Mouse (Mus musculus) lung, embryonic 14.5 days (tissue): ENCODE measurements around the gene Tctn1. TPM values are rescaled to one million over a fixed set of nuclear protein-coding genes. Genes with fewer than 3 reads are reported as not detected.
A peak's percentile ranks its signal among the peaks of the same experiment; 100 is the strongest.

Source experiments
- ATAC-seq: fragments of 200-750 bp; cut with Nextera tagmentation; 2 replicates; pipeline ENCODE4 v1.8.0; 2017; ENCODE audit warnings: mild to moderate bottlenecking, moderate TSS enrichment, moderate library complexity; ENCODE audit not compliant: insufficient read depth
- DNase-seq: peaks from one replicate; pipeline ENCODE4 v3.0.0-alpha.2; 2015
- H3K27ac ChIP-seq: fragments of 300-500 bp; sonication (generic); 2 replicates; pipeline ENCODE4 v1.5.1; 2014; ENCODE audit warnings: low read depth, mild to moderate bottlenecking, moderate library complexity
- H3K27me3 ChIP-seq: fragments of 300-500 bp; sonication (generic); 2 replicates; pipeline ENCODE4 v1.6.1; 2014; ENCODE audit warnings: low read length, control low read depth; ENCODE audit not compliant: insufficient read depth
- H3K36me3 ChIP-seq: fragments of 300-500 bp; sonication (generic); 2 replicates; pipeline ENCODE4 v1.6.1; 2014; ENCODE audit warnings: control low read depth; ENCODE audit not compliant: insufficient read depth
- H3K4me1 ChIP-seq: fragments of 300-500 bp; sonication (generic); 2 replicates; pipeline ENCODE4 v1.6.1; 2014; ENCODE audit warnings: antibody characterized with exemption, control low read depth; ENCODE audit not compliant: insufficient read depth
- H3K4me2 ChIP-seq: fragments of 300-500 bp; sonication (generic); 2 replicates; pipeline ENCODE4 v1.6.1; 2014; ENCODE audit warnings: mild to moderate bottlenecking
- H3K4me3 ChIP-seq: fragments of 300-500 bp; sonication (generic); 2 replicates; pipeline ENCODE4 v1.5.1; 2014; ENCODE audit warnings: low read depth, low read length
- H3K9ac ChIP-seq: fragments of 300-500 bp; sonication (generic); 2 replicates; pipeline ENCODE4 v1.6.1; 2014
- H3K9me3 ChIP-seq: fragments of 300-500 bp; sonication (generic); 2 replicates; pipeline ENCODE4 v1.6.1; 2016; ENCODE audit warnings: low read depth, low read length, control low read depth
- CTCF ChIP-seq: IDR thresholded peaks from 2 replicates; pipeline ENCODE4 v1.5.1; 2016; ENCODE audit warnings: antibody characterized with exemption, low read depth
- WGBS: fragments of 180-500 bp; shearing (Covaris S2); extraction: QIAGEN DNeasy Blood & Tissue Kit; methylation state at CpG from one replicate; pipeline ENCODE4 v1.1.7; 2014; 5-methylcytosine and 5-hydroxymethylcytosine counted together
- polyA plus RNA-seq: library from polyadenylated mRNA; unstranded; fragments of >200 nt; fragmentation: Nextera tagmentation; extraction: Ambion mirVana; gene quantifications from 2 replicates; pipeline ENCODE4 v1.2.1, GENCODE M21; 2014

Tctn1 gene
- polyA plus RNA-seq, 1 experiment from 2014 or later, result 5.7 TPM

- WGBS, result 47% methylated on average over 7 of the region's 7 CpGs
- H3K4me1 ChIP-seq, result peaks cover 13% of the 10 kb centered on the region
- H3K27me3 ChIP-seq, result no peaks in the 10 kb centered on the region
- DNase-seq, result no peak
- H3K9me3 ChIP-seq, result no peaks in the 10 kb centered on the region
- peak overlapping the region; percentile 83 for H3K4me2 ChIP-seq
- no peak overlapping the region for H3K27ac ChIP-seq
- H3K4me3 ChIP-seq, result peak overlapping the region; percentile 99
- ATAC-seq, result no peak
- H3K36me3 ChIP-seq, result no peaks in the 10 kb centered on the region
- peak overlapping the region; percentile 76 for H3K9ac ChIP-seq
- TF ChIP-seq CTCF, result no peak
Measured at GRCm38 (mm10) chr5:122285767-122286150, 21.5 kb upstream of the Tctn1 start.

GRCm38 (mm10) chr5:122285029-122285766 lies 20.9 kb upstream of the Tctn1 start:
- peak; percentile 19; the same call in 1 of the 2 replicates for TF ChIP-seq CTCF
- DNase-seq, result peak; percentile 50
- H3K36me3 ChIP-seq, result no peaks in the 10 kb centered on the region
- H3K9ac ChIP-seq, result peak overlapping the region; percentile 76
- WGBS, result under 1% methylated on average over 34 of the region's 34 CpGs
- peak overlapping the region; percentile 99 for H3K4me3 ChIP-seq
- H3K9me3 ChIP-seq, result no peaks in the 10 kb centered on the region
- H3K27ac ChIP-seq, result peak overlapping the region; percentile 74; the same call in 1 of the 2 replicates
- H3K27me3 ChIP-seq, result no peaks in the 10 kb centered on the region
- peaks cover 18% of the 10 kb centered on the region for H3K4me1 ChIP-seq
- peak; percentile 39; the same call in 1 of the 2 replicates for ATAC-seq
- peak overlapping the region; percentile 83 for H3K4me2 ChIP-seq

- DNase-seq, result peak; percentile 93
- Histone ChIP-seq H3K27ac (peak within 1 kb of the TSS; percentile 74; the same call in 1 of the 2 replicates), H3K4me1 (peaks cover 20% of the 10 kb centered on the region), H3K4me2 (peak within 1 kb of the TSS; percentile 83), H3K36me3 (no peaks in the 10 kb centered on the region), H3K9me3 (no peaks in the 10 kb centered on the region), H3K27me3 (no peaks in the 10 kb centered on the region), H3K9ac (peak within 1 kb of the TSS; percentile 76), H3K4me3 (peak within 1 kb of the TSS; percentile 99)
- WGBS, result under 1% methylated on average over 68 of the region's 114 CpGs
- TF ChIP-seq CTCF, result no peak
- ATAC-seq, result peak; percentile 90
Measured at GRCm38 (mm10) chr5:122284183-122285028, 20.1 kb upstream of the Tctn1 start, which contains the start of gene Pptc7. Gene Pptc7 (plus strand): TSS chr5:122284365.

- ATAC-seq (no peak), DNase-seq (no peak)
- Histone ChIP-seq H3K9me3 (no peaks in the 10 kb centered on the region), H3K4me2 (peak overlapping the region; percentile 83), H3K9ac (peak overlapping the region; percentile 33; the same call in 1 of the 2 replicates), H3K4me3 (peak overlapping the region; percentile 99), H3K4me1 (peaks cover 20% of the 10 kb centered on the region), H3K27ac (no peak overlapping the region; the same call in 1 of the 2 replicates), H3K36me3 (no peaks in the 10 kb centered on the region), H3K27me3 (no peaks in the 10 kb centered on the region)
- 10% methylated on average over 2 of the region's 2 CpGs for WGBS
- TF ChIP-seq CTCF, result no peak
Measured at GRCm38 (mm10) chr5:122283828-122284182, 19.5 kb upstream of the Tctn1 start.

- Histone ChIP-seq H3K4me1 (peaks cover 19% of the 10 kb centered on the region), H3K4me2 (peak overlapping the region; percentile 55), H3K27me3 (no peaks in the 10 kb centered on the region), H3K9me3 (no peaks in the 10 kb centered on the region), H3K4me3 (peak overlapping the region; percentile 8), H3K36me3 (no peaks in the 10 kb centered on the region), H3K9ac (peak overlapping the region; percentile 16; the same call in 1 of the 2 replicates), H3K27ac (peak overlapping the region; percentile 63; the same call in 1 of the 2 replicates)
- TF ChIP-seq CTCF, result no peak
- DNase-seq, result peak; percentile 62
- WGBS, result 21% methylated on average over 19 of the region's 19 CpGs
- no peak for ATAC-seq
Measured at GRCm38 (mm10) chr5:122280827-122281462, 16.7 kb upstream of the Tctn1 start.

GRCm38 (mm10) chr5:122280422-122280826 lies 16.2 kb upstream of the Tctn1 start:
- Histone ChIP-seq H3K4me1 (peaks cover 14% of the 10 kb centered on the region), H3K9me3 (no peaks in the 10 kb centered on the region), H3K9ac (peak overlapping the region; percentile 16; the same call in 1 of the 2 replicates), H3K4me3 (peak overlapping the region; percentile 8), H3K27ac (peak overlapping the region; percentile 63; the same call in 1 of the 2 replicates), H3K36me3 (no peaks in the 10 kb centered on the region), H3K27me3 (no peaks in the 10 kb centered on the region), H3K4me2 (peak overlapping the region; percentile 55)
- peak; percentile 44 for DNase-seq
- 18% methylated on average over 6 of the region's 6 CpGs for WGBS
- TF ChIP-seq CTCF, result peak; percentile 34; the same call in 1 of the 2 replicates
- no peak for ATAC-seq
